Mouse (Mus musculus): ENCODE measurements around the gene Tmem14c. TPM values are rescaled to one million over a fixed set of nuclear protein-coding genes. Genes with fewer than 3 reads are reported as not detected.
A peak's percentile ranks its signal among the peaks of the same experiment; 100 is the strongest.

Gene Tmem14c
- total and polyA plus RNA-seq, 2 experiments from 2014 or later: 142 to 282 TPM

- ATAC-seq (ENCODE audit: insufficient read depth, low read depth): no peak
- WGBS: 69% methylated on average over 8 of the region's 8 CpGs
- no peak overlapping the region for H3K27ac ChIP-seq (ENCODE audit: low read depth)
- H3K9ac ChIP-seq (replicated peaks; ENCODE audit: low read depth, low read length): no peak overlapping the region
- TF ChIP-seq EP300 (IDR thresholded peaks at IDR 0.05; ENCODE audit: low read depth) (no peak), CTCF (IDR thresholded peaks at IDR 0.05; ENCODE audit: low read depth) (no peak)
- no peaks in the 10 kb centered on the region for H3K4me1 ChIP-seq (ENCODE audit: control insufficient read depth, insufficient read depth)
- no peaks in the 10 kb centered on the region for H3K9me3 ChIP-seq (replicated peaks; ENCODE audit: control insufficient read depth, low read length)
- no peak overlapping the region for H3K4me2 ChIP-seq (ENCODE audit: low read depth, low read length)
- peaks cover 90% of the 10 kb centered on the region for H3K36me3 ChIP-seq (replicated peaks; ENCODE audit: control insufficient read depth, insufficient read depth, low read length)
- no peak overlapping the region for H3K4me3 ChIP-seq (ENCODE audit: low read depth, low read length)
- no peaks in the 10 kb centered on the region for H3K27me3 ChIP-seq (ENCODE audit: control insufficient read depth, insufficient read depth, low read length)
- DNase-seq (ENCODE audit: low spot score): no peak
Observed at GRCm38 (mm10) chr13:41008946-41009345, 7.1 kb upstream of the Tmem14c start.

- Histone ChIP-seq H3K9ac (replicated peaks; ENCODE audit: low read depth, low read length) (peak overlapping the region; percentile 60), H3K36me3 (replicated peaks; ENCODE audit: control insufficient read depth, insufficient read depth, low read length) (peaks cover 51% of the 10 kb centered on the region), H3K27ac (ENCODE audit: low read depth) (peak overlapping the region; percentile 91), H3K4me3 (ENCODE audit: low read depth, low read length) (peak overlapping the region; percentile 60), H3K27me3 (ENCODE audit: control insufficient read depth, insufficient read depth, low read length) (no peaks in the 10 kb centered on the region), H3K4me1 (ENCODE audit: control insufficient read depth, insufficient read depth) (peaks cover 8% of the 10 kb centered on the region; the same call in 1 of the 2 replicates), H3K9me3 (replicated peaks; ENCODE audit: control insufficient read depth, low read length) (no peaks in the 10 kb centered on the region), H3K4me2 (ENCODE audit: low read depth, low read length) (peak overlapping the region; percentile 69)
- TF ChIP-seq EP300 (IDR thresholded peaks at IDR 0.05; ENCODE audit: low read depth): no peak
- no peak for TF ChIP-seq CTCF (IDR thresholded peaks at IDR 0.05; ENCODE audit: low read depth)
- ATAC-seq (ENCODE audit: insufficient read depth, low read depth) (no peak), DNase-seq (ENCODE audit: low spot score) (no peak)
- WGBS: 37% methylated on average over 12 of the region's 12 CpGs
Observed at GRCm38 (mm10) chr13:41016797-41017405, 809 bp downstream of the Tmem14c start.

GRCm38 (mm10) chr13:41017832-41018231 is 1.7 kb downstream of the Tmem14c start:
- no peak for TF ChIP-seq CTCF (IDR thresholded peaks at IDR 0.05; ENCODE audit: low read depth)
- TF ChIP-seq EP300 (IDR thresholded peaks at IDR 0.05; ENCODE audit: low read depth): no peak
- Histone ChIP-seq H3K4me2 (ENCODE audit: low read depth, low read length) (no peak overlapping the region), H3K4me1 (ENCODE audit: control insufficient read depth, insufficient read depth) (peaks cover 8% of the 10 kb centered on the region; the same call in 1 of the 2 replicates), H3K4me3 (ENCODE audit: low read depth, low read length) (no peak overlapping the region), H3K27me3 (ENCODE audit: control insufficient read depth, insufficient read depth, low read length) (no peaks in the 10 kb centered on the region), H3K9me3 (replicated peaks; ENCODE audit: control insufficient read depth, low read length) (no peaks in the 10 kb centered on the region), H3K36me3 (replicated peaks; ENCODE audit: control insufficient read depth, insufficient read depth, low read length) (peaks cover 49% of the 10 kb centered on the region), H3K9ac (replicated peaks; ENCODE audit: low read depth, low read length) (no peak overlapping the region), H3K27ac (ENCODE audit: low read depth) (no peak overlapping the region)
- WGBS: 57% methylated on average over 4 of the region's 4 CpGs
- no peak for DNase-seq (ENCODE audit: low spot score)
- no peak for ATAC-seq (ENCODE audit: insufficient read depth, low read depth)

- DNase-seq (ENCODE audit: low spot score) (no peak), ATAC-seq (ENCODE audit: insufficient read depth, low read depth) (no peak)
- Histone ChIP-seq H3K9me3 (replicated peaks; ENCODE audit: control insufficient read depth, low read length) (no peaks in the 10 kb centered on the region), H3K4me1 (ENCODE audit: control insufficient read depth, insufficient read depth) (peaks cover 8% of the 10 kb centered on the region; the same call in 1 of the 2 replicates), H3K9ac (replicated peaks; ENCODE audit: low read depth, low read length) (no peak overlapping the region), H3K27me3 (ENCODE audit: control insufficient read depth, insufficient read depth, low read length) (no peaks in the 10 kb centered on the region), H3K4me3 (ENCODE audit: low read depth, low read length) (no peak overlapping the region), H3K27ac (ENCODE audit: low read depth) (no peak overlapping the region), H3K4me2 (ENCODE audit: low read depth, low read length) (no peak overlapping the region), H3K36me3 (replicated peaks; ENCODE audit: control insufficient read depth, insufficient read depth, low read length) (peaks cover 49% of the 10 kb centered on the region)
- WGBS: 85% methylated on average over 9 of the region's 9 CpGs
- TF ChIP-seq EP300 (IDR thresholded peaks at IDR 0.05; ENCODE audit: low read depth) (no peak), CTCF (IDR thresholded peaks at IDR 0.05; ENCODE audit: low read depth) (no peak)
Observed at GRCm38 (mm10) chr13:41018236-41018635, 2.1 kb downstream of the Tmem14c start.

- peaks cover 8% of the 10 kb centered on the region; the same call in 1 of the 2 replicates for H3K4me1 ChIP-seq (ENCODE audit: control insufficient read depth, insufficient read depth)
- no peak overlapping the region for H3K4me3 ChIP-seq (ENCODE audit: low read depth, low read length)
- no peak overlapping the region for H3K9ac ChIP-seq (replicated peaks; ENCODE audit: low read depth, low read length)
- peaks cover 56% of the 10 kb centered on the region for H3K36me3 ChIP-seq (replicated peaks; ENCODE audit: control insufficient read depth, insufficient read depth, low read length)
- no peak overlapping the region for H3K27ac ChIP-seq (ENCODE audit: low read depth)
- no peak for DNase-seq (ENCODE audit: low spot score)
- no peak for ATAC-seq (ENCODE audit: insufficient read depth, low read depth)
- no peak for TF ChIP-seq CTCF (IDR thresholded peaks at IDR 0.05; ENCODE audit: low read depth)
- TF ChIP-seq EP300 (IDR thresholded peaks at IDR 0.05; ENCODE audit: low read depth): no peak
- WGBS: 85% methylated on average over 13 of the region's 13 CpGs
- H3K4me2 ChIP-seq (ENCODE audit: low read depth, low read length): no peak overlapping the region
- no peaks in the 10 kb centered on the region for H3K27me3 ChIP-seq (ENCODE audit: control insufficient read depth, insufficient read depth, low read length)
- H3K9me3 ChIP-seq (replicated peaks; ENCODE audit: control insufficient read depth, low read length): no peaks in the 10 kb centered on the region
Observed at GRCm38 (mm10) chr13:41018756-41019591, 2.9 kb downstream of the Tmem14c start.

Data from heart, postnatal 0 days (tissue).